Mouse (Mus musculus) spleen, adult 2 months (tissue): Measurements from ENCODE around the gene Prg3. TPM values are rescaled to one million over a fixed set of nuclear protein-coding genes. Genes with fewer than 3 reads are reported as not detected.

Source experiments
- DNase-seq, 2 experiments: peaks; one replicate each; pipeline versions ENCODE4 v3.0.0 to v3.0.0-alpha.2; 2012 to 2021; ENCODE audit warnings: low spot score in 2 of 2, low read depth in 1 of 2
- H3K27ac ChIP-seq: fragments of 200-500 bp; 2 replicates; pipeline ENCODE4 v1.5.1; 2012; ENCODE audit warnings: low read length, inconsistent platforms; ENCODE audit not compliant: insufficient read depth
- H3K27me3 ChIP-seq: fragments of 200-500 bp; 2 replicates; pipeline ENCODE4 v1.6.1; 2012; ENCODE audit warnings: mild to moderate bottlenecking, moderate library complexity, low read length, inconsistent platforms; ENCODE audit not compliant: control insufficient read depth, insufficient read depth
- H3K36me3 ChIP-seq: fragments of 200-500 bp; 2 replicates; pipeline ENCODE4 v1.6.1; 2012; ENCODE audit warnings: mild to moderate bottlenecking, low read length, inconsistent platforms; ENCODE audit not compliant: control insufficient read depth, insufficient read depth
- H3K4me1 ChIP-seq: fragments of 200-500 bp; 2 replicates; pipeline ENCODE4 v1.6.1; 2011; ENCODE audit warnings: inconsistent platforms; ENCODE audit not compliant: control insufficient read depth, insufficient read depth, insufficient read length
- H3K4me3 ChIP-seq: fragments of 200-500 bp; 2 replicates; pipeline ENCODE4 v1.5.1; 2011; ENCODE audit warnings: mild to moderate bottlenecking, inconsistent platforms; ENCODE audit not compliant: insufficient read depth, insufficient read length; ENCODE audit errors: extremely low read depth
- CTCF ChIP-seq: fragments of 200-500 bp; IDR thresholded peaks from 2 replicates; pipeline ENCODE4 v1.5.1; 2011; ENCODE audit warnings: mild to moderate bottlenecking, inconsistent platforms; ENCODE audit not compliant: insufficient read depth, insufficient read length, insufficient replicate concordance; ENCODE audit errors: extremely low read depth
- POLR2A ChIP-seq: fragments of 200-500 bp; IDR thresholded peaks from 2 replicates; pipeline ENCODE4 v1.6.1; 2011; ENCODE audit warnings: low read depth, low read length, inconsistent platforms
- WGBS: fragments of 180-500 bp; shearing (Covaris S2); methylation state at CpG from one replicate; pipeline ENCODE4 v1.1.7; 2018; 5-methylcytosine and 5-hydroxymethylcytosine counted together
- polyA plus RNA-seq: library from polyadenylated mRNA; depleted of rRNA; stranded (reverse); fragments of >200 nt; gene quantifications from 2 replicates; pipeline ENCODE4 v1.2.3, GENCODE M21; 2012

Prg3 gene
- polyA plus RNA-seq, 1 experiment = 3.7 TPM

DNA sequence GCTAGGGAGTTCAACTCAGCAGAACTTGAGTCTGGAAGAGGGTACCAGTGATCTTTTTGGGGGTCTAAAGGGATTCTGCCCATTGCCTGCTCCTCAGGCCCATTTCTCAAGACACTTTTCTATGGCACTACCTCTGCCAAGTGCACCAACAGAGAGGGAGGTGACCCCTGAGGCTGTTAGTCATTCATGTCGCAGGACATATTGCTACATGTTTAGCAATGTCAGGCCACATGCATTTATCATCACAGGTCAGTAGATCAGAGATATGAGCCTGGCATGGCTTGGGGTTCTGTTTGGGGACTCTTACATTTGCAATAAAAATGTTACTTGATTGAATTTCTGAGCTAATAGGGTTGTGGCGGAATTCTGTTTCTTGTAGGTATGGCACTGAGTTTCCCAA lies 12.4 kb upstream of the Prg3 start:
- TF ChIP-seq POLR2A = no peak
- TF ChIP-seq CTCF = no peak
- H3K4me1 ChIP-seq = peaks cover 3% of the 10 kb centered on the region; the same call in 1 of the 2 replicates
- no peak for DNase-seq
- H3K27me3 ChIP-seq = no peaks in the 10 kb centered on the region
- WGBS = 93% methylated on average over 2 of the region's 2 CpGs
- H3K36me3 ChIP-seq = no peaks in the 10 kb centered on the region
- no peak overlapping the region for H3K27ac ChIP-seq
- no peak overlapping the region for H3K4me3 ChIP-seq

GRCm38 (mm10) chr2:84980188-84980587 lies 7.8 kb upstream of the Prg3 start, which contains the start of gene Prg2:
Gene Prg2 (plus strand): TSS chr2:84980461.
- H3K4me3 ChIP-seq = no peak within 1 kb of the TSS
- H3K27me3 ChIP-seq = no peaks in the 10 kb centered on the region
- no peak within 1 kb of the TSS for H3K27ac ChIP-seq
- no peak for DNase-seq
- no peaks in the 10 kb centered on the region for H3K36me3 ChIP-seq
- peaks cover 3% of the 10 kb centered on the region; the same call in 1 of the 2 replicates for H3K4me1 ChIP-seq
- WGBS = 69% methylated on average over 1 of the region's 1 CpGs
- TF ChIP-seq CTCF (no peak), POLR2A (no peak)

GRCm38 (mm10) chr2:84996376-84996775 lies 8.4 kb downstream of the Prg3 start:
- H3K27me3 ChIP-seq = no peaks in the 10 kb centered on the region
- no peaks in the 10 kb centered on the region for H3K4me1 ChIP-seq
- no peak for DNase-seq
- WGBS = 86% methylated on average over 2 of the region's 2 CpGs
- H3K4me3 ChIP-seq = no peak overlapping the region
- no peak overlapping the region for H3K27ac ChIP-seq
- TF ChIP-seq POLR2A (no peak), CTCF (no peak)
- no peaks in the 10 kb centered on the region for H3K36me3 ChIP-seq

DNA sequence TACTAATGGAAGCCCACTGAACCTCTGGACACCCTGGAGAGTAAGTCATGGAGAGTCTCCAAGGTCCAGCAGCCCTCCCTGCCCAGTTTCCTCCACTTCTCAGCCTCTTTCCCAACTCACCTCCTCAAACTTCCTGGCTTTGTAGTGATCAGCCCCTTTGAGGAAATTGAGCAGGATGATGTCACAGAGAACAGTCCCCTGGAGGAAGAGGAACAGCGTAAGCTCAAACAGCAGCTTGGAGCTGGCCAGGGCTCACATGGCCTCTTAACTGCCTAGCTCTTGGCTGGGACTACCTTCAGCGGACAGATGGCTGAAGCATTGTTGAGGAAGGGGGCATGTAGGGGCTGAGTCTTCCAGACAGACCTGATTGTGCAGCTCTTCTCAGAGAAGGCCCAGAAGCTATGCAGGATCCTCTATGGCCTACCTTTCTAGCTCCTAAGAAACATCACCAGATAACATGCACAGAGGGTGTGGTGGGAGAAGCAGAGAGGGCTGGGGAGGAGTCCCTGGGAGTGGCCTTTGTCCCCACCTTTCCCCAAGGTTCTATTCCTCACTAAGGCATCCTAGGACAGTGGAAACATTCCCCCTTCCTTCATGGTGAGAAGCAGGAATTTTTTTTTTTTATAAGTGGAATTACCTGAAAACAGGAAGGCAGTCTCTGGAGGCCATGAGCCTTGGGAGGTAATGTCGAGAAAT lies 11.6 kb downstream of the Prg3 start:
- no peaks in the 10 kb centered on the region for H3K27me3 ChIP-seq

GRCm38 (mm10) chr2:85001497-85001896 lies 13.5 kb downstream of the Prg3 start:
- no peak for DNase-seq
- WGBS = 82% methylated on average over 13 of the region's 13 CpGs
- Histone ChIP-seq H3K4me3 (no peak overlapping the region), H3K27ac (no peak overlapping the region), H3K27me3 (no peaks in the 10 kb centered on the region), H3K36me3 (no peaks in the 10 kb centered on the region), H3K4me1 (no peaks in the 10 kb centered on the region)
- TF ChIP-seq CTCF (no peak), POLR2A (no peak)

More for the DNA sequence above, 11.6 kb downstream of the Prg3 start:
- 77% methylated on average over 3 of the region's 3 CpGs for WGBS
- Histone ChIP-seq H3K4me3 (no peak overlapping the region), H3K4me1 (no peaks in the 10 kb centered on the region), H3K36me3 (no peaks in the 10 kb centered on the region), H3K27ac (no peak overlapping the region)
- DNase-seq = no peak
- TF ChIP-seq POLR2A (no peak), CTCF (no peak)

GRCm38 (mm10) chr2:85002575-85002974 lies 14.6 kb downstream of the Prg3 start:
- Histone ChIP-seq H3K36me3 (no peaks in the 10 kb centered on the region), H3K4me3 (no peak overlapping the region), H3K27ac (no peak overlapping the region), H3K27me3 (no peaks in the 10 kb centered on the region), H3K4me1 (no peaks in the 10 kb centered on the region)
- no peak for DNase-seq
- WGBS = 93% methylated on average over 8 of the region's 8 CpGs
- no peak for TF ChIP-seq CTCF
- TF ChIP-seq POLR2A = no peak

- TF ChIP-seq CTCF (no peak), POLR2A (no peak)
- no peak for DNase-seq
- H3K4me3 ChIP-seq = no peak overlapping the region
- whole genome bisulfite sequencing = 90% methylated on average over 4 of the region's 4 CpGs
- H3K27me3 ChIP-seq = no peaks in the 10 kb centered on the region
- no peak overlapping the region for H3K27ac ChIP-seq
- H3K36me3 ChIP-seq = no peaks in the 10 kb centered on the region
- no peaks in the 10 kb centered on the region for H3K4me1 ChIP-seq
These were observed 16.3 kb downstream of the Prg3 start for GRCm38 (mm10) chr2:85004341-85004740.
